Mouse (Mus musculus): Measurements from ENCODE around the gene Sys1.

DNA sequence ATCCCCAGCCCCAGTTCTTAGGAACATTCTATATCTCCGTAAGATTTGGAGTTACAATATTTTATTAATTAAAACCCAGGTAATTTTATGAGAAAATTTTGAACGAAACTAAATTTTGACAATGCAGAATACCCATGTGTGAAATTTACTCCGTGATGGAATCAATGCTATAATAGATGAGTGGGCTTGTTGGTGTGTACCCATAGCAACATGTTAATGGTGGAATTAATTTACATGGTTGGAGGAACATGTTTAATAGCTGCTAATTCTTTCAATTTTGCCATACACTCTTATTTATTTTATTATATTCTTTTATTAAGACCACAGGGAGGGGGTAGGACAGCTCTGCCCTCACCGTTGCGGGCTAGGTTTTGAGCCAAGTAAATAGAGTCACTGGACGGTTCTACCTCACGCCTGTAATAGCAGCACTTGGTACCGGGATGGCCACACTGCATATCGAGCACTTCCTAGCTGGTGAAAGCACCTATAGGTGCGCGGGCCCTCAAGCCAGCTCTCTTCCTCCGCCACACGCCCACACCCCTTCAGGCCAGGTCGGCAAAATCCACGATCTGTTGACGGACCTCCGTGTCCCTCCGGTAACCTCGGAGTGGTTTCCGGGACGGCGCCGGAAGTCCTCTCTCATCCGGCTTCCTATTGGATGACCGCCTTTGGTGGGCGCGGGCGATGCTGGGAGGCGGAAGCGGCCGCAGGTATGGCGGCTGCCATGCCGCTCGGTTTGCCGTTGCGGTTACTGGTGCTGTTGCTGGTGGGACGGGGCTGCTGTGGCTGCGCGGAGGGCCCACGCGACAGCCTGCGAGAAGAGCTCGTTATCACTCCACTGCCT, 40.3 kb downstream of the Sys1 start, which contains the start of gene Pigt:
- no peak for TF ChIP-seq CTCF (conservative IDR thresholded peaks at IDR 0.05; ENCODE audit: insufficient read depth, insufficient read length, low read depth, low read length)
- TF ChIP-seq POLR2A (IDR thresholded peaks at IDR 0.05; ENCODE audit: low read depth, low read length): peak; percentile 53
